In the genomic region with DNA sequence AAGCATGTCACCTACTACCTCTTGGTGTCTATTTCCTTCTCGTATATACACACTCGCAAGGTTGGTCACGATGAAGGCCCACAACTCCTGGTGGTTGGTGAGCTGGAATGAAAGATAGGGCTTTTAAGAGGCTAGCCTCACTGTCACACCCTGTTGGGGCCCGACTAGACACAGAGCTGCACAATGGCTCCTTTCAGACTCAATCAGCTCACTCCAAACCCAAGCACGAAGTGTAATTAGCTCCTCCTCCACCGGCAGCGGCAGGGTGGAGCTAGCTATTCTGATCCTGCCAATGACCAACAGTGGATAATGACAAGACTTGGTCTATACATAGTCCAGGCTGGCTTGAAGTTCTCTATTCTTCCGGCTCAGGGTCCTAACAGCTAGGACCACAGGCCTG, we compare ENCODE assay signal across 27 mouse cellular contexts. TPM values are rescaled to one million over a fixed set of nuclear protein-coding genes. Genes with fewer than 3 reads are reported as not detected.
DNase-seq lines count a peak whose midpoint lies in the region; ATAC-seq and TF ChIP-seq lines count a peak whose summit lies in the region.
"Had no signal": no experiment of that assay in that cellular context is flagged by ENCODE, and none has a peak within 500 bp of the region (broad histone marks: within the 10 kb centered on the region; RNA-seq: fewer than 3 reads in every experiment).

No protein-coding gene starts in this region.

- peak; percentile 53; the same call in 1 of the 2 replicates for ATAC-seq in frontal cortex, adult (ENCODE audit: low TSS enrichment)
- peak; percentile 53; the same call in 1 of the 2 replicates for ATAC-seq in liver, embryonic 13.5 days (ENCODE audit: low read depth)
- ATAC-seq in liver, postnatal 0 days, result no peak
- ATAC-seq: activated CD4-positive, CD25-positive, alpha-beta regulatory T cell, adult 4 months; forebrain, embryonic 14.5 days; hindbrain, embryonic 16.5 days; lung, postnatal 0 days had no signal

- H3K4me1 ChIP-seq in liver, embryonic 13.5 days (replicated peaks), result peaks cover 5% of the 10 kb centered on the region; the same call in 1 of the 2 replicates
- no peaks in the 10 kb centered on the region for H3K4me1 ChIP-seq in liver, postnatal 0 days (ENCODE audit: insufficient read depth)
- H3K4me1 ChIP-seq: heart, embryonic 12.5 days; hindbrain, embryonic 10.5 days; limb, embryonic 12.5 days; neural tube, embryonic 15.5 days had no signal

- no peak for TF ChIP-seq CTCF in liver, postnatal 0 days (IDR thresholded peaks at IDR 0.05; ENCODE audit: low read depth)

- no peak for TF ChIP-seq EP300 in liver, postnatal 0 days (IDR thresholded peaks at IDR 0.05; ENCODE audit: low read depth)

- no peaks in the 10 kb centered on the region for H3K27me3 ChIP-seq in liver, embryonic 13.5 days
- no peaks in the 10 kb centered on the region for H3K27me3 ChIP-seq in liver, postnatal 0 days (ENCODE audit: insufficient read depth, low read length)
- H3K27me3 ChIP-seq: heart, embryonic 12.5 days; limb, embryonic 12.5 days; liver, embryonic 15.5 days; neural tube, embryonic 15.5 days had no signal

- no peak overlapping the region for H3K4me2 ChIP-seq in liver, embryonic 13.5 days
- no peak overlapping the region for H3K4me2 ChIP-seq in liver, postnatal 0 days (ENCODE audit: low read depth, low read length)
- H3K4me2 ChIP-seq: heart, embryonic 12.5 days; limb, embryonic 12.5 days; liver, embryonic 15.5 days; neural tube, embryonic 15.5 days had no signal

- no peak overlapping the region for H3K9ac ChIP-seq in liver, embryonic 13.5 days
- no peak overlapping the region for H3K9ac ChIP-seq in liver, postnatal 0 days (replicated peaks)
- H3K9ac ChIP-seq: heart, embryonic 12.5 days; limb, embryonic 12.5 days; liver, embryonic 15.5 days; neural tube, embryonic 15.5 days had no signal

- 72% methylated on average over 8 of the region's 8 CpGs for WGBS in liver, embryonic 13.5 days (ENCODE audit: insufficient replicate concordance)
- 84% methylated on average over 8 of the region's 8 CpGs for WGBS in liver, postnatal 0 days (ENCODE audit: insufficient replicate concordance)

- no peak overlapping the region for H3K4me3 ChIP-seq in liver, embryonic 13.5 days (replicated peaks)
- no peak overlapping the region for H3K4me3 ChIP-seq in liver, postnatal 0 days (ENCODE audit: low read depth, low read length)
- H3K4me3 ChIP-seq: heart, embryonic 12.5 days; hindbrain, embryonic 10.5 days; limb, embryonic 12.5 days; liver, embryonic 15.5 days; neural tube, embryonic 15.5 days had no signal

- no peak for DNase-seq in frontal cortex, postnatal 14 days (ENCODE audit: low spot score in 2 of 2)
- DNase-seq in liver, embryonic 13.5 days, result no peak
- no peak for DNase-seq in liver, postnatal 0 days
- DNase-seq in ZHBTc4 (ENCODE audit: low read depth, low spot score), result peak; percentile 68
- DNase-seq in telencephalon, adult 2 months (ENCODE audit: low read depth, low spot score), result peak; percentile 31
- no peak for DNase-seq in urinary bladder, postnatal 10 days (ENCODE audit: low spot score)
- DNase-seq: adrenal gland, adult 8-10 months; cerebellum, adult 9-10 months; gastrocnemius, postnatal 14 days; heart, adult 18-20 months; heart, postnatal 10 days; kidney, adult 11 months; kidney, postnatal 4 days; right cerebral cortex, postnatal 25 days; thymus, postnatal 25 days had no signal

- no peaks in the 10 kb centered on the region for H3K9me3 ChIP-seq in liver, embryonic 13.5 days (replicated peaks)
- H3K9me3 ChIP-seq in liver, postnatal 0 days (ENCODE audit: low read length), result no peaks in the 10 kb centered on the region
- H3K9me3 ChIP-seq: heart, embryonic 12.5 days; hindbrain, embryonic 10.5 days; limb, embryonic 12.5 days; liver, embryonic 15.5 days; neural tube, embryonic 15.5 days had no signal

- peaks cover 100% of the 10 kb centered on the region for H3K36me3 ChIP-seq in liver, embryonic 13.5 days
- peaks cover 97% of the 10 kb centered on the region for H3K36me3 ChIP-seq in liver, postnatal 0 days (replicated peaks; ENCODE audit: insufficient read depth, low read length)

- no peak overlapping the region for H3K27ac ChIP-seq in liver, embryonic 13.5 days
- no peak overlapping the region for H3K27ac ChIP-seq in liver, postnatal 0 days (ENCODE audit: low read depth)
- H3K27ac ChIP-seq: hindbrain, embryonic 10.5 days; limb, embryonic 12.5 days; liver, embryonic 15.5 days; macrophage; neural tube, embryonic 15.5 days had no signal

RNA-seq across cellular contexts. Expression of gene Mau2, which starts 18.9 kb away (rescaled TPM):
- polyA plus RNA-seq in liver, embryonic 13.5 days (2015; fragmentation: Nextera tagmentation; extraction: Ambion mirVana), result 22.7 and 26.6 TPM in 2 replicates
- polyA plus RNA-seq in liver, postnatal 0 days (2015; fragmentation: Nextera tagmentation; extraction: Ambion mirVana), result 11.1 and 12.2 TPM in 2 replicates

RNA-seq across cellular contexts. Expression of gene Sugp1, which starts 19.0 kb away (rescaled TPM):
- polyA plus RNA-seq in liver, embryonic 13.5 days (2015; fragmentation: Nextera tagmentation; extraction: Ambion mirVana), result 20.2 and 21.7 TPM in 2 replicates
- 11.7 and 11.8 TPM in 2 replicates for polyA plus RNA-seq in liver, postnatal 0 days (2015; fragmentation: Nextera tagmentation; extraction: Ambion mirVana)

RNA-seq across cellular contexts. Expression of gene Gatad2a, which starts 27.4 kb away (rescaled TPM):
- polyA plus RNA-seq in liver, embryonic 13.5 days (2015; fragmentation: Nextera tagmentation; extraction: Ambion mirVana), result 27.1 and 27.8 TPM in 2 replicates
- 19.5 and 20.7 TPM in 2 replicates for polyA plus RNA-seq in liver, postnatal 0 days (2015; fragmentation: Nextera tagmentation; extraction: Ambion mirVana)

RNA-seq across cellular contexts. Expression of gene Tm6sf2, which starts 49.1 kb away (rescaled TPM):
- 0.98 and 1.1 TPM in 2 replicates for polyA plus RNA-seq in liver, embryonic 13.5 days (2015; fragmentation: Nextera tagmentation; extraction: Ambion mirVana)
- polyA plus RNA-seq in liver, postnatal 0 days (2015; fragmentation: Nextera tagmentation; extraction: Ambion mirVana), result 32.5 and 38.7 TPM in 2 replicates

RNA-seq across cellular contexts. Expression of gene Hapln4, which starts 59.7 kb away (rescaled TPM):
- 0.05 and 0.51 TPM in 2 replicates for polyA plus RNA-seq in liver, embryonic 13.5 days (2015; fragmentation: Nextera tagmentation; extraction: Ambion mirVana)
- polyA plus RNA-seq in liver, postnatal 0 days (2015; fragmentation: Nextera tagmentation; extraction: Ambion mirVana), result 0.02 TPM in 1 of 2 replicates, not detected in the other
- polyA plus RNA-seq: activated CD4-positive, CD25-positive, alpha-beta regulatory T cell, adult 4 months; kidney, embryonic 16.5 days; limb, embryonic 12.5 days; lung, postnatal 0 days had no signal

Comparison
In these comparisons a context has a peak if more than half of its experiments do, and no peak if none do; other contexts are left out.
1. DNase-seq: peak in ZHBTc4 (single experiment) and telencephalon, adult 2 months (single experiment); none in frontal cortex, postnatal 14 days (0 of 2), liver, embryonic 13.5 days (single experiment), liver, postnatal 0 days (single experiment) and urinary bladder, postnatal 10 days (single experiment).